Mouse (Mus musculus): Measurements from ENCODE around the gene Tubg2.

GRCm38 (mm10) chr11:101164351-101164665, 8.6 kb downstream of the Tubg2 start:
- TF ChIP-seq EP300 (IDR thresholded peaks at IDR 0.05; ENCODE audit: low read depth) (no peak), CTCF (IDR thresholded peaks at IDR 0.05; ENCODE audit: low read depth) (no peak)

All from liver, postnatal 0 days (tissue).